Mouse (Mus musculus): ENCODE measurements around the gene Zmym4.
"Not testable (repeated sequence)": the region's sequence is repeated elsewhere in the genome, so short reads cannot be mapped to it uniquely, and the experiment has no call there.

GRCm38 (mm10) chr4:127015294-127015993, 47.5 kb upstream of the Zmym4 start:
- not testable (repeated sequence) for TF ChIP-seq GABPA (IDR thresholded peaks at IDR 0.05; ENCODE audit: insufficient replicate concordance, low read depth, low read length); ZC3H11A (IDR thresholded peaks at IDR 0.05; ENCODE audit: low read depth, low read length); EP300 (IDR thresholded peaks at IDR 0.05; ENCODE audit: low read length); ZKSCAN1 (IDR thresholded peaks at IDR 0.05; ENCODE audit: borderline replicate concordance, low read depth, low read length)
- TF ChIP-seq CTCF (conservative IDR thresholded peaks at IDR 0.05 in 1 of 2, IDR thresholded peaks at IDR 0.05 in 1 of 2; ENCODE audit: low read depth in 2 of 2, low read length in 2 of 2) (peak; percentile 69 to 94), NELFE (IDR thresholded peaks at IDR 0.05; ENCODE audit: low read depth, low read length) (0 out of 2 replicates have a peak, but pooled peaks have one; percentile 29)

Data from CH12.LX (cell line).